Mouse (Mus musculus) ovary, postnatal 36 days (tissue): Measurements from ENCODE around the gene Slc1a5.

Experiments
- DNase-seq: peaks from one replicate; pipeline ENCODE4 v3.0.0; 2022; ENCODE audit warnings: low spot score, mixed read lengths

Gene Slc1a5

GRCm38 (mm10) chr7:16782555-16783125, 1.5 kb downstream of the Slc1a5 start:
- DNase-seq, result no peak

GRCm38 (mm10) chr7:16783224-16783688, 2.1 kb downstream of the Slc1a5 start:
- DNase-seq, result no peak

DNA sequence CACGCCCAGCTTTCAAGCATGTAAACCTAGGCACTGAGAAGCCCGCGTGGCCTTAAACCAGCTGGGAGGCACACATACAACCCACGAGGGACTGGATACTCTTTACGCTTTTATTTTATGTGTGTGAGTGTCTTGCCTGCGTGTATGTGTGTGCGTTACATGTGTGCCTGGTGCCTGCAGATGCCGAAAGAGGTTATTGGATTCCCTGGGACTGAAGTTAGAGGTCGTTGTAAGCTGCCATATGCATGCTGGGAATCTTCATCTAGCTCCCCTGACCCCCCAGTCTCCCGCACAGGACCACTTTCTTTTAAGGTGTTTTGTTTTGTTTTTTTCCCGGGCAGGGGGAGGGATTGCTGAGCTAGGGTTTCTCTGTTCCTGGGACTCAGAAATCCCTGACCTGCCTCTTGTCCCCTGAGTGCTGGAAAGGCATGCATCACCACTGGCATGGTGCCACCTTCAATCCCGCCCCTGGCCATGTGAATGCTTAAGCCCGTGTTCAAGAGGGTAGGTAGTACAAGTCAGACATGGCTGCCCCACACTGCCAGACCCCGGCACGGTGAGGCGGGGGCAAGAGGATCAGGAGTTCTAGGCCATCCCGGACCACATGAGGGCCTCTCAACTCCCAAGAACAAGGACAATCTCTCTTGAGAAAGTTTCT, 2.7 kb downstream of the Slc1a5 start:
- peak; percentile 41 for DNase-seq

DNA sequence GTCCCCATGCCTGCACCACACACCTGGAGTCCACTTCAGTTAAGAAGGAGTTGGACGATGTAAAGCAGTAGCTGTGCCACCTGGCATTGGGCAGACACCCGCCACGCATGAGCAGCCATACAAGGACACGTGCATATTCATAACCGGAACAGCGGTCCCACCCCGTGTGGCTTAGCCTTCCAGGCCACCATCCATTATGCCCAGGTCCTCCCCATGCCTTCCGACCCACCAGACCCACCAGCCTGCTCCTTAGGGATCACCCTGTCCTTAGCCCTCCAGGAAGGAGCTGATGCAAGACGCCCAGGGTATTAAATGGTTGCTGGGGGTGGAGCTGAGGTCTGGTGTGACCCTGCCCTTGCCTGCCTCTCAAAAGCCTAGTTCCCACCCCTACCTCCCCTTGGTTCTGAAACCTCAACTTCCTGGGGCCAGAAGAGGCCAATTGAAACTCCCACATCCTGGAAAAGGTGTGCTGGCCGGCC, 3.4 kb downstream of the Slc1a5 start:
- peak; percentile 23 for DNase-seq

GRCm38 (mm10) chr7:16785541-16786083, 4.5 kb downstream of the Slc1a5 start:
- DNase-seq, result no peak

- DNase-seq, result no peak
Observed at GRCm38 (mm10) chr7:16792316-16792715, 11.2 kb downstream of the Slc1a5 start.

- DNase-seq, result no peak
Observed at GRCm38 (mm10) chr7:16793010-16793725, 12.0 kb downstream of the Slc1a5 start.

DNA sequence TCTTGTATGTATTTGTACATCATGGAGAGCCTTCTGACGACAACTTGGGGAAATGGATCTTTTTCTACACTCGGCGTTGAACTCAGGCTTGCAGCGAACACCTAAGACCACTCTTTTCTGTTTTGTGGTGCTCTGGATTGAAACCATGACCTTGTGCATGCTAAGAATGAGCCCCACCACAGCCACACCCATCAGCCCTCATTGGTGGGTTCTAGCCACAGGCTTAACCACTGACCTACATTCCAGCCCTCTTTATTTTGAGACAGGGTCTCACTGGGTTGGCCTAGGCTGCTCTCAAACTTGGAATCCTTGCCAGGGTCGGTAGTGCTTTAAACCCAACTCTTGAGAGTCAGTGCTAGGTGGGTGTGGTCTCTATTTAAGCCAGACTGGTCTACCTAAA, 13.7 kb downstream of the Slc1a5 start:
- DNase-seq, result no peak

DNA sequence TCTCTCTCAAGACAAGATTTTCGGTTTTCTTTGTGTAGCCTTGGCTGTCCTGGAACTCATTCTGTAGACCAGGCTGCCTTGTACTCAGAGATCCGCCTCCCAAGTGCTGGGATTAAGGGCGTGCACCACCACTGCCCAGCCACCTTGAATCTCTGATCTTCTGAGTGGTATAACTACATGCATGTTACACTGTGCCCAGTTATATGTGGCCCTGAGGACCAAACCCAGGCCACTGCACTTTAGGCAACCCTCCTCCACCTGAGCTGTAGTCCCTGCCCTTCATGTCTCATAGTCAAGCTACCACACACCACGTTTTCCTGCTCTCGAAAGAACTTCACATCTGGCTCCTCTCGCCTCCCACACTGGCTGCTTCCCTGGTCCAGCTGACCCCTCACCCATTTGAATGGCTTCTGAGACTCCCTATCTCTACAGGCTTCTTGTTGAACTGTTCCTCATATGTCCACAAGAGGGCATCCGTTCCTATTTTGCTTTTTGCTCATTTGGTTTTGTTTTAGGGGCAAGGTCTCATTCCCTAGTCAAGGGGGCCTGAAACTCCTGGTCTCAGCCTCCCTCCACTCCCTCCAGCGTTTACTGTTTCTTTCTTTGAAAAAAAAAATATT, 23.4 kb downstream of the Slc1a5 start:
- DNase-seq, result no peak

DNA sequence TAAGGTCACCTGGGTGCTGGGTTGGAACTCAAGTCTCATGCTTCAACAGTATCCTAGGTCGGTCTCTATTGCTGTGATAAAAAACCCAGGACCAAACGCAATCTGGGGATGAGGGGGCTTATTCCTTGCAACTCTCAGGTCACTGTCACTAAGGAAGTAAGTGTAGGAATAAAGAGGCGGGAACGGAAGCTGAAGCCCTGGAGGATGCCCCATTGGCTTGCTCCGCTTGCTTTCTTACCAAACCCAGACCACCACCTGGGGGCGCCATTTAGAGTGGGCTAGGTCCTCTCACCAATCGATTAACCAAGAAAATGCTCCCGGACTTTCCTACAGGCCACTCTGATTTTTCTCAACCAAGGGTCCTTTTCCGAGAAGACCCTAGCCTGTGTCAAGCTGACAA, 26.8 kb downstream of the Slc1a5 start:
- no peak for DNase-seq

GRCm38 (mm10) chr7:16808647-16809046, 27.5 kb downstream of the Slc1a5 start:
- no peak for DNase-seq

DNA sequence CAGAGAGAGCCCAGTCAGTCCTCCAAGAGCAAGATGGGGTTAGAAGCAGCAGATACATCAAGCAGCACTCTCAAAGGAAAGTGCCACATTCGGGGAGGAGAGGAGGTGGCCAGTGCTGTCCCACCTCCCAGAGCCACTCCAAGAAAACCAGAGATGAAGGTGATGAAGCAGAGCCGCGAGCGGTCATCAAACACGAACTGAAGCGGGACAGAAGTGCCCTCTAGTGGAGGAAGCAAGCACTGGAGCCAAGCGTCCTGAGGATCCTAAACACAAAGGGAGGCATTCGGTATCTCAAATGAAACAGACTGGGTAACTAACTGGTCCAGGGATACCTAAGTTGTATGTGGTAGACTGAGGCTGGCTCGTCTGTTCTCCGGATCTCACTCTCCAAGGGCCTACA, 28.6 kb downstream of the Slc1a5 start:
- peak; percentile 55 for DNase-seq

- DNase-seq, result no peak
Observed at GRCm38 (mm10) chr7:16810399-16810919, 29.3 kb downstream of the Slc1a5 start.

DNA sequence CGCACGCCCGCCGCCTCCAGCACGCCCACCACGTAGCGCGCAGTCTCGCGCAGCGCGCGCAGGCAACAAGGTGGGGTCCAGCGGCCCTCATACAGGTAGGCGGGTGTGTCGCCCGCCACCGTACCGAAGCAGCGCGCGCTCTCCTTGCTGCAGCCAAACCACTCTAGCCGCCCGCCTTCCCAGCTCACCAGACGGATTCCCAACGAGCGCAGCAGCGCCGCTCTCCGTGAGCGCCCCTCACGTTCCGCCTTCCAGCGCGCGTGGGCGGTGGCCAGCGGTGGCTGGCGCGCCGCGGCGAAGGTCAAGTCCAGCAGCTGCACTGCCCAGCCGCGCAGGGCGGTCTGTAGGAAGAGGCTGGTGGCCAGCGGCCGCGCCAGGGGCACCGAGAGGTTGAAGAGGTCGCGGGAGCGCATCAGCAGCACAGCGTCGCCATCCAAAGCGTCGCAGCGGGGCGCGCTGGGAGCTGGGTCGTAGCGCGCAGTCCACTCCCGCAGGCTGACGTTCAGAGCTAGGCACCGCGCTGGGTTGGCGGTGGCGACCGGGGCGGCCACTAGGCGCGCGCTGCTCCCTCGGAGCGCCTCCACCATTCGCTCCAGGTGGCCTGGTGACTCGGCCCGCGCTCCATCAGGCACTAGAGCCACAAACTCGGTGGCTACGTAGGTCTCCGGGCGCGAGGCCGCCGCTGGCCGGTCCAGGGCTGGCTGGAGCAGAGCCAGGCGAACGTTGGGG, 29.9 kb downstream of the Slc1a5 start:
- peak; percentile 40 for DNase-seq

DNA sequence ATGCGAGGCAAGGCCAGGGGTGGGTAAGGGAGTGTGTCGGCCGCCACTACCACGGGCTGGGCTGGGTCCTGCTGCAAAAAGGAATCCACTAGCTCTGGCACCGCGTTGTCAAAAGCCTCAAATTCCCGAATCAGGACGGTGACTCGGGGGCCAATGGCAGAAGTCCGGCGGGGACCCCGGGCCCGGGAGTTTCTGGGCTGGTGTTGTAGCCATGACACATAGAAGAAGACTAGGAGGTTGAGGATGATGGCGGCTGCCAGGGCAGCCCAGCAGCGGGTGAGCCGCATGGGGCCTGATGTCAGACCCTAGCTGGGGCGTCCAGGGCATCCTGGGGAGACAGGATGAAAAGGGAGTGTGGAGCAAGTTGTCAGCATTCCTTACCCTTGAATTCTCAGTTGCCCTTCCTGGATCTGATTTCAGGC, 30.5 kb downstream of the Slc1a5 start:
- DNase-seq, result no peak

- DNase-seq, result no peak
Observed at GRCm38 (mm10) chr7:16812505-16812904, 31.4 kb downstream of the Slc1a5 start.

- DNase-seq, result no peak
Observed at GRCm38 (mm10) chr7:16815351-16815941, 34.3 kb downstream of the Slc1a5 start, which contains the start of gene Strn4. TSS of gene Strn4 (plus strand) at chr7:16815889.

DNA sequence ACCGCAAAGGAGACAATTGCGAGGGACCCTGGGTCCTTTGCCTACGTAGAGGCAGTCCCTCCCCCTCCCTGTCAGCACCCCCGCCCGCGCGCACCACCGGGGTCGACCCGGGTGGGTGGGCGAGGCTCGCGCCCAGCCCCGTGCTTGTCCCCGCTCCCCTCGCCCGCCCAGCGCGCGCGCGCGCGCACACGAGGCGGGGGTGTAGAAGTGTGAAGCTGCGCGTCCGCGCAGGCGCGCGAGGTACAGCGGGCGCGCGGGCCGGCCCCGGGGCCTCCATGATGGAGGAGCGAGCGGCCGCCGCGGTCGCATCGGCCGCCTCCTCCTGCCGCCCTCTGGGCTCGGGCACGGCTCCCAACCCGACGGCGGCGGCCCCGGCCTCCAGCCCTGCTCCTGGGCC, 34.9 kb downstream of the Slc1a5 start:
- DNase-seq, result peak; percentile 82

- peak; percentile 65 for DNase-seq
Observed at GRCm38 (mm10) chr7:16816475-16817122, 35.5 kb downstream of the Slc1a5 start, which contains the start of gene Fkrp. TSS of gene Fkrp (minus strand) at chr7:16816732.

DNA sequence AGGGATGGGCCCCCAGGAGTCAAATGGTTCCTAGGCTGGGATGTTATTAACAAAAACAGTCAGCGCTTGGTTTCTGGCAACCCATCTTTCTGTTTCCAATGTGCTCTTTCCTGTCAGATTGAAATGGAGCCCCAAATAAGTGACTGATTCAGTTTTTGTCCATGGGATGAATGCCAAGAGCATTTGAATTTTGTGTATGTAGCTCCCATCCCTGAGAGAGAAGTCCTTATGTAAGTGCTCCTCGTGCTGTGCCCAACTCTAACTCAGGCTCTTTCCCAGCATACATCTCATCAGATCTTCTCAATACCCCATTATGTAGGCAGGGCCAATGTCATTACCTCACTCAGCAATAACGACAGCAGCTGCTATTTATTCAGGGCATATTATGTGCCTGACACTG, 36.6 kb downstream of the Slc1a5 start:
- DNase-seq, result no peak
